Mouse (Mus musculus) retina, embryonic 14.5 days (tissue): Measurements from ENCODE around the gene Gm20914.
"Not testable (repeated sequence)": the region's sequence is repeated elsewhere in the genome, so short reads cannot be mapped to it uniquely, and the experiment has no call there.

ENCODE experiments used
- DNase-seq: peaks from one replicate; pipeline ENCODE4 v3.0.0-alpha.2; 2015; ENCODE audit warnings: low spot score

The Gm20914 gene

GRCm38 (mm10) chrY:5725678-5726077 lies at the start of gene Gm20914:
Gm20914 (plus strand) TSS chrY:5725978.
- not testable (repeated sequence) for DNase-seq
